Mouse (Mus musculus) midbrain, embryonic 16.5 days (tissue): ENCODE measurements at regions not wholly inside any gene's neighbourhood (a gene's known extent, or its start where the extent isn't known, plus 50 kb on each side); places are given as distances from the start of the nearest gene placed in this dataset.
A peak's percentile ranks its signal among the peaks of the same experiment; 100 is the strongest.

ENCODE experiments used
- ATAC-seq: fragments of 200-750 bp; cut with Nextera tagmentation; 2 replicates; pipeline ENCODE4 v1.8.0; 2017; ENCODE audit warnings: moderate TSS enrichment
- H3K27ac ChIP-seq: fragments of 300-500 bp; sonication (generic); 2 replicates; pipeline ENCODE4 v1.5.1; 2014; ENCODE audit warnings: mild to moderate bottlenecking, low read length, mixed read lengths
- H3K27me3 ChIP-seq: fragments of 300-500 bp; sonication (generic); 2 replicates; pipeline ENCODE4 v1.6.1; 2014; ENCODE audit warnings: low read depth, low read length, mixed read lengths; ENCODE audit not compliant: control insufficient read depth, insufficient read depth
- H3K36me3 ChIP-seq: fragments of 300-500 bp; sonication (generic); 2 replicates; pipeline ENCODE4 v1.6.1; 2014; ENCODE audit warnings: mild to moderate bottlenecking, low read length, moderate library complexity, mixed read lengths; ENCODE audit not compliant: control insufficient read depth, insufficient read depth
- H3K4me1 ChIP-seq: fragments of 300-500 bp; sonication (generic); 2 replicates; pipeline ENCODE4 v1.6.1; 2014; ENCODE audit warnings: mild to moderate bottlenecking, low read length, mixed read lengths; ENCODE audit not compliant: control insufficient read depth, insufficient read depth
- H3K4me2 ChIP-seq: fragments of 300-500 bp; sonication (generic); 2 replicates; pipeline ENCODE4 v1.6.1; 2014; ENCODE audit warnings: mild to moderate bottlenecking, low read length, mixed read lengths
- H3K4me3 ChIP-seq: fragments of 300-500 bp; sonication (generic); 2 replicates; pipeline ENCODE4 v1.5.1; 2014; ENCODE audit warnings: low read depth, mild to moderate bottlenecking, low read length, moderate library complexity, mixed read lengths
- H3K9ac ChIP-seq: fragments of 300-500 bp; sonication (generic); 2 replicates; pipeline ENCODE4 v1.6.1; 2014; ENCODE audit warnings: low read depth, low read length, mixed read lengths
- H3K9me3 ChIP-seq: fragments of 300-500 bp; sonication (generic); replicated peaks from 2 replicates; pipeline ENCODE4 v1.6.1; 2014; ENCODE audit warnings: mild to moderate bottlenecking, low read length, mixed read lengths; ENCODE audit not compliant: control insufficient read depth, poor library complexity, severe bottlenecking
- WGBS: fragments of 180-500 bp; shearing (Covaris S2); extraction: QIAGEN DNeasy Blood & Tissue Kit; methylation state at CpG from one replicate; pipeline ENCODE4 v1.1.7; 2014; 5-methylcytosine and 5-hydroxymethylcytosine counted together

- Histone ChIP-seq H3K4me3 (no peak overlapping the region), H3K4me1 (no peaks in the 10 kb centered on the region), H3K27me3 (no peaks in the 10 kb centered on the region), H3K9ac (no peak overlapping the region), H3K9me3 (no peaks in the 10 kb centered on the region), H3K4me2 (no peak overlapping the region), H3K27ac (no peak overlapping the region), H3K36me3 (no peaks in the 10 kb centered on the region)
- no peak for ATAC-seq
- WGBS: 93% methylated on average over 3 of the region's 3 CpGs
These were observed 78.5 kb upstream of the Rbm19 start for GRCm38 (mm10) chr5:120037806-120038205.

DNA sequence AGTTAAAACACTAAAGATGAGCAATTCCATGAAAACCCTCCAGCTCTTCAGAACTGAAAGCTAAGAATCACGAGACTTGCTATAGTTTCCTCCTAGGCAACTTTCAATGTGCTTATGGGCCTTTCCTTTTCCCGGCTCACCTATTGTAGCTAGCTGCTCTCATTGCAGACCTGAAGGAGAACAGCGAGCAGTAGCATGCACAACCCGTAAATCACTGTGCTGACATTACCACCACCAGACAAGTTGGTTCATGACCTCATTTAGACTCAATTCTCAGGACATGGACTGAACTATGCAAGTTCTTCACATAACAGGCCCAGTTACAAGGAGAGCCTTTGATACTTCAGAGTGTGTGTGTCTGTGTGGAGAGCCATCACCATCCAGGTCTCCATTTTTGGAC is 72.5 kb upstream of the Rbm19 start:
- Histone ChIP-seq H3K27ac (no peak overlapping the region), H3K4me2 (no peak overlapping the region), H3K9me3 (no peaks in the 10 kb centered on the region), H3K4me3 (no peak overlapping the region), H3K27me3 (no peaks in the 10 kb centered on the region), H3K36me3 (no peaks in the 10 kb centered on the region), H3K4me1 (no peaks in the 10 kb centered on the region), H3K9ac (no peak overlapping the region)
- ATAC-seq: no peak
- WGBS: 90% methylated on average over 4 of the region's 4 CpGs

- 91% methylated on average over 7 of the region's 7 CpGs for WGBS
- no peaks in the 10 kb centered on the region for H3K27me3 ChIP-seq
- no peaks in the 10 kb centered on the region for H3K36me3 ChIP-seq
- H3K27ac ChIP-seq: no peak overlapping the region
- H3K9ac ChIP-seq: no peak overlapping the region
- H3K9me3 ChIP-seq: no peaks in the 10 kb centered on the region
- H3K4me1 ChIP-seq: no peaks in the 10 kb centered on the region
- ATAC-seq: no peak
- no peak overlapping the region for H3K4me3 ChIP-seq
- H3K4me2 ChIP-seq: no peak overlapping the region
These were observed 67.0 kb upstream of the Rbm19 start for GRCm38 (mm10) chr5:120049063-120049781.

GRCm38 (mm10) chr5:120050728-120051436 is 65.4 kb upstream of the Rbm19 start:
- no peaks in the 10 kb centered on the region for H3K36me3 ChIP-seq
- H3K4me2 ChIP-seq: no peak overlapping the region
- no peaks in the 10 kb centered on the region for H3K27me3 ChIP-seq
- no peaks in the 10 kb centered on the region for H3K4me1 ChIP-seq
- peak overlapping the region; percentile 52; the same call in 1 of the 2 replicates for H3K27ac ChIP-seq
- WGBS: 69% methylated on average over 8 of the region's 8 CpGs
- no peak for ATAC-seq
- no peak overlapping the region for H3K9ac ChIP-seq
- H3K4me3 ChIP-seq: no peak overlapping the region
- H3K9me3 ChIP-seq: no peaks in the 10 kb centered on the region

DNA sequence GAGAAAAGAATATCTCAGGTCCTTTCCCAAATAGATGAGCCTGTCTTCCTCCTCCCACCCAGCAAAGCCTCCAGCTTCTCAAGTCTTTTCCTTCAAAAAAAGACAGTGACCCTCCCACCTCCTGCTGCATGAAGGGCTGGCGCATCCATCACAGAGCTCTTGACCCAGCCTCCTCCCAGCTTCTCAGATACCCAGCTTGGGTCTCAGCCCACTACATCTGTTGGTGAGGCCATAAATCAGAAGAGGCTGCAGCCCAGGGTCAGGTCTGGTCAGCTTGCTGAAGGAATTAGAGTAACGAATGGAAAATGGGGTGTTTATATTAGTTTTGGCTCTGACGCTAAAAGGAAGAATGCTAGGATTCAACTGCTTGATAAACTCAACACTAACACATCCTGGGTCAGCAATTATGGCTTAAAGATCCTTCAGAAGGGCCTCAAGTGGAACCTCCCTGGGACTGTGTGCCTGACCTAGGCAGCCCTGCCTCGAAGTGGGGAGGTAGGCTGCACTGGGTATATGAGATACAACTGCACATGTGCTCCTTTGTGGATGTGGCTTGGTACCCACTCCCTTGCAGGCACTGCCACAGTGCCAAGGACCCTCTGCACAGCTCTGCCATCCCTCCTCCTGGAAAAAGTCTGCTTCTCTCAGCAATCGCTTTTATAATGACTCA is 61.6 kb upstream of the Rbm19 start:
- H3K4me1 ChIP-seq: no peaks in the 10 kb centered on the region
- no peaks in the 10 kb centered on the region for H3K27me3 ChIP-seq
- no peaks in the 10 kb centered on the region for H3K36me3 ChIP-seq
- no peaks in the 10 kb centered on the region for H3K9me3 ChIP-seq
- H3K9ac ChIP-seq: no peak overlapping the region
- 91% methylated on average over 5 of the region's 5 CpGs for WGBS
- ATAC-seq: no peak
- H3K4me3 ChIP-seq: no peak overlapping the region
- no peak overlapping the region for H3K4me2 ChIP-seq
- H3K27ac ChIP-seq: no peak overlapping the region
